Comparison of ENCODE assay signal across 21 mouse cellular contexts in genomic region chr4:85339126-85339525, GRCm38 (mm10).
A peak's percentile ranks its signal among the peaks of the same experiment; 100 is the strongest.
DNase-seq lines count a peak whose midpoint lies in the region; ATAC-seq and TF ChIP-seq lines count a peak whose summit lies in the region.
"Had no signal": no experiment of that assay in that cellular context is flagged by ENCODE, and none has a peak within 500 bp of the region (broad histone marks: within the 10 kb centered on the region; RNA-seq: fewer than 3 reads in every experiment).

No protein-coding gene starts in this region.

- ATAC-seq in frontal cortex, adult (ENCODE audit: low TSS enrichment) = peak; percentile 55
- ATAC-seq: activated CD4-positive, CD25-positive, alpha-beta regulatory T cell, adult 4 months; CD4-positive, CD25-positive, alpha-beta regulatory T cell, adult 4 months; forebrain, embryonic 14.5 days; forebrain, embryonic 16.5 days; Patski had no signal

- no peak for TF ChIP-seq POLR2A in cerebellum, adult 2 months (IDR thresholded peaks at IDR 0.05; ENCODE audit: borderline replicate concordance, insufficient read depth, low read length)

- intact Hi-C loops in left cerebral cortex, adult 2 months (cut with DNase I) = no loop called here

- H3K27me3 ChIP-seq in cerebellum, adult 2 months (ENCODE audit: control insufficient read depth, insufficient read depth, low read length) = no peaks in the 10 kb centered on the region
- H3K27me3 ChIP-seq: CH12.LX; embryonic facial prominence, embryonic 12.5 days had no signal

- H3K4me1 ChIP-seq in cerebellum, adult 2 months (ENCODE audit: control insufficient read depth, insufficient read depth, low read length) = peaks cover 42% of the 10 kb centered on the region; the same call in 1 of the 2 replicates
- H3K4me1 ChIP-seq: embryonic facial prominence, embryonic 10.5 days; embryonic facial prominence, embryonic 12.5 days had no signal

- 24% methylated on average over 5 of the region's 5 CpGs for WGBS in cerebellum, adult 2 months

- peak overlapping the region; percentile 76; the same call in 1 of the 2 replicates for H3K27ac ChIP-seq in cerebellum, adult 2 months (ENCODE audit: insufficient read depth, low read length)
- H3K27ac ChIP-seq in left cerebral cortex, adult 2 months = peak overlapping the region; percentile 70
- H3K27ac ChIP-seq: embryonic facial prominence, embryonic 10.5 days; embryonic facial prominence, embryonic 12.5 days had no signal

- no peak for TF ChIP-seq CTCF in cerebellum, adult 2 months (IDR thresholded peaks at IDR 0.05; ENCODE audit: borderline replicate concordance, insufficient read depth, low read depth, low read length)
- no peak for TF ChIP-seq CTCF in left cerebral cortex, adult 2 months (IDR thresholded peaks at IDR 0.05)

- DNase-seq in cerebellum, adult 2 months = no peak
- no peak for DNase-seq in cerebellum, postnatal 10 days
- DNase-seq in frontal cortex, postnatal 36 days (ENCODE audit: low spot score in 2 of 2) = no peak
- no peak for DNase-seq in left cerebral cortex, adult 2 months (ENCODE audit: extremely low spot score in 1 of 2, low spot score in 2 of 2)
- DNase-seq in left cerebral cortex, adult 11 months (ENCODE audit: low spot score) = no peak
- DNase-seq: adrenal gland, postnatal 10 days; adrenal gland, postnatal 25 days; B cell, adult 2 months; cerebellum, adult 11-12 months; cerebellum, adult 8-10 months; cerebellum, adult 9-11 months; cerebellum, postnatal 25 days had no signal

- H3K4me3 ChIP-seq in cerebellum, adult 2 months (replicated peaks; ENCODE audit: insufficient read depth, low read depth, low read length) = no peak overlapping the region
- no peak overlapping the region for H3K4me3 ChIP-seq in left cerebral cortex, adult 2 months
- H3K4me3 ChIP-seq: embryonic facial prominence, embryonic 10.5 days; embryonic facial prominence, embryonic 12.5 days had no signal
